Mouse (Mus musculus) macrophage (primary cell): Measurements from ENCODE around the gene Cmss1. TPM values are rescaled to one million over a fixed set of nuclear protein-coding genes. Genes with fewer than 3 reads are reported as not detected.

Experiments
- H3K27ac ChIP-seq: fragments of 350-480 bp; formaldehyde crosslinking; 2 replicates; pipeline ENCODE4 v1.9.0; 2021
- H3K36me3 ChIP-seq: fragments of 350-480 bp; formaldehyde crosslinking; 2 replicates; pipeline ENCODE4 v1.9.0; 2021; ENCODE audit errors: inconsistent target
- H3K4me3 ChIP-seq: fragments of 350-480 bp; formaldehyde crosslinking; 2 replicates; pipeline ENCODE4 v1.9.0; 2021; ENCODE audit errors: inconsistent target
- H3K79me2 ChIP-seq: fragments of 350-480 bp; formaldehyde crosslinking; 2 replicates; pipeline ENCODE4 v1.9.0; 2021; ENCODE audit errors: inconsistent target
- WGBS: methylation state at CpG from one replicate; pipeline ENCODE4 v1.1.7; 2026; ENCODE audit warnings: inconsistent platforms; ENCODE audit not compliant: missing documents; 5-methylcytosine and 5-hydroxymethylcytosine counted together
- polyA plus RNA-seq: library from polyadenylated mRNA; stranded (reverse); fragments of 250-400 nt; gene quantifications from 3 replicates; pipeline ENCODE4 v1.2.4, GENCODE M21; 2018; ENCODE audit warnings: inconsistent platforms

Cmss1 gene
- polyA plus RNA-seq, 1 experiment from 2014 or later, result 4.7 TPM

DNA sequence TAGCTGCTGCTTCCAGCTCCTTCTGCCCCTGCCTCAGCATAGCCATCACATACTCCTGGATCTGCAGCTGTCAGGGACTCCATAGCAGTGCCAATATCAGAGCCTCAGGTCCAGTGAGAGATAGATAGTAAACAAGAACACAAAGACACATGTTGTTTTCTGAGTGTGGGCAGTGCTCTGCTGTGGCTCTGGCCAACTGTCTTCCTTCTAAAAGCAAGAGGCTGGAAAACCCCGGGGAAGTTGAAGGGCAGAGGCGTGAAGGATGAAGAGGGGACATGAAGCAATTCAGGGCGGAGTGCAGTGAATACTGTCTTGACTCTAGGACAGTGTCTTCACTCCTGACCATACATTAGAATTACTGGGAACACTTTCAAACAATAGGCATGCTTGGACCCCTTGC is 151.1 kb downstream of the Cmss1 start:
- H3K36me3 ChIP-seq, result no peaks in the 10 kb centered on the region
- H3K4me3 ChIP-seq, result no peak overlapping the region
- no peak overlapping the region for H3K27ac ChIP-seq
- H3K79me2 ChIP-seq, result no peaks in the 10 kb centered on the region
- 90% methylated on average over 3 of the region's 3 CpGs for WGBS

DNA sequence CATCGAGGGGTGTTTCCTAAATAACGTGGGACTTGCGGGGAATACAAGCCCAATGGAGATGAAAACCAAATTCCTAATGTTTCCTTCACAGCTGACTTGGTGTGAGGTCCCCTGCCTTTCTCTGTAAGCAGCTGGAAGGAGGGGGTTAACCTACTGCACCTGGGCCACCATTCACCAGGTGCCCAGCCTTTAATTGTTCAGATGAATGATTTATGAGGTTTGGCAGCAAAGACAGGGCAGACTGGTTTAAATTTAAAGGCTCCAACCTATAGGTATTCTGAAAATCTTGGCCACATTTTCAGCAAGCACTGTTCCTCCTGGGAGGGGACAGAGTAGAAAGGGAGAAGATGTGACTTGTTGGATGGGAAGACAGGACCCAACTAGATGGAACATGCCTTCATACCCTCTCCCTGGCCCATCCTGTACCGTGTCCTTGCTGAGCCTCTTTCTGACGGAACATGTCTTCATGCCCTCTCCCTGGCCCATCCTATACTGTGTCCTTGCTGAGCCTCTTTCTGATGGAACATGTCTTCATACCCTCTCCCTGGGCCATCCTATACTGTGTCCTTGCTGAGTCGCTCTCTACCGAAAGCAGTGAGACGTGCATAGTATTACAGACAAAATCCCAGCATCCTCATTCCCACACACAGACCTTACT is 152.4 kb downstream of the Cmss1 start:
- Histone ChIP-seq H3K36me3 (no peaks in the 10 kb centered on the region), H3K27ac (no peak overlapping the region)
- WGBS, result 95% methylated on average over 7 of the region's 8 CpGs

DNA sequence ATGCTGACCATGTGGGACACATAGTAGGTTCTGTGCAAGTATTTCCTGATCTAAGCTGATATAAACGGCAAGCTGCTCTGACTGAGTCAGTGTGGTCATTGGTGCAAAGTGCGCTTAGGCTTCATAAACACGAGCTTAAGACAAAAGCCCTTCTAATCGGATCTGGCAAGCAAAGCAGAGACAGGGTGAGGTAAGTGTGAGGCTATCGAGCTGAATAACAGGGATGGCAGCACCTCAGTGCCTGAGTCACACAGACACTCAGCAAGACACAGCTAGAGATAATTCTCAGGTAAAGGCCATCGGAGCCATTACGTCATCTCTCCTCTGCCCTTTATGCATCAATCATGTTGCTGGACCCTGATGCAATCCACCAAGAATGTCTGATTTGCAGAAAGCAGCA is 153.7 kb downstream of the Cmss1 start:
- H3K79me2 ChIP-seq, result no peaks in the 10 kb centered on the region
- H3K27ac ChIP-seq, result no peak overlapping the region
- no peak overlapping the region for H3K4me3 ChIP-seq
- no peaks in the 10 kb centered on the region for H3K36me3 ChIP-seq
- WGBS, result 89% methylated on average over 7 of the region's 7 CpGs

More for the DNA sequence above, 152.4 kb downstream of the Cmss1 start:
- H3K4me3 ChIP-seq, result no peak overlapping the region
- H3K79me2 ChIP-seq, result no peaks in the 10 kb centered on the region

DNA sequence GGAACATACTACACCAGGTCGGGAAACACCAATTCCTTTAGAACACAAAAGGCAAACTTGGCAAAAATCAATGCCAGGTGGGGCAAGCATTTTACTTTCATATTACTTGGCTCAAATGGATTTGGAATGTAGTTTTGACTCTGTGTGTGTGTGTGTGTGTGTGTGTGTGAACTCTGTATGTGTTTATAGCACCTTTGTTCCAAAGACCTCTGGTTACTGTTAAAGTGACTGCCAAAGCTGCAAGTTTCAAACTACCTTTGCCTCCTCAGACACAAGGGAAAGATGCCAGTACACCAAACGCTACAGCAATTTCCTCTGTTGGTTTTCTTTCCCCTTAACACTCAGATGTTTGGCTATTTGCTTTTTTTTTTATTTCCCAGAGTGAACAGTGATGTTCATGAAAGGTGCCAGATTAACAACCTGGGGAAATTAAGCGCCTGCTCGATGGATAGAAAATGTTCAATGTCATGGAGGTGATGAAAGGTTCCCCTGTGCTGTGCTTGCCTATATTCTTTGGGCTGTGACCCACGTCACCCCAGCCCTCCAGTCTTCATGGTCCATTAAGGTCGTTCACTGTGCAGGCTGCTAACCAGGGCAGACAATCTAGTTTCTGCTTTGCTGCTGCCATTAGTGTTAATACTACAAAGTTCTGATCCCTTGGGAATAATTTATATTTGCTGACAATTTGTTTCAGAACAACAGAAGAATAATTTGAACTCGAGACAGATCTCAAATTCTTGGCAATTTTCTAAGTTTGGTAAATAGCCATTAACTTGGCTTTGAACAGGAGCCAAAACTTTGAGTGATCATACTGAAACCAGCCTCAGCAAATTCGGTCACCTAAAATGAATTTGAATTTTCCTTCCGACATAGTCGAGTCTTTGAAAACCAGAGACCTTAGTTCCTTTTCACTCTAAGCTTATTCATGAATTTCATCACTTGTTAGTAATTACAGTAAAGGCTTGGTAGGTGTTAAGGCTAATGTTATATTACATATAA is 161.3 kb downstream of the Cmss1 start:
- 82% methylated on average over 10 of the region's 10 CpGs for WGBS
- H3K27ac ChIP-seq, result no peak overlapping the region
- H3K36me3 ChIP-seq, result no peaks in the 10 kb centered on the region
- H3K79me2 ChIP-seq, result no peaks in the 10 kb centered on the region
- H3K4me3 ChIP-seq, result no peak overlapping the region

DNA sequence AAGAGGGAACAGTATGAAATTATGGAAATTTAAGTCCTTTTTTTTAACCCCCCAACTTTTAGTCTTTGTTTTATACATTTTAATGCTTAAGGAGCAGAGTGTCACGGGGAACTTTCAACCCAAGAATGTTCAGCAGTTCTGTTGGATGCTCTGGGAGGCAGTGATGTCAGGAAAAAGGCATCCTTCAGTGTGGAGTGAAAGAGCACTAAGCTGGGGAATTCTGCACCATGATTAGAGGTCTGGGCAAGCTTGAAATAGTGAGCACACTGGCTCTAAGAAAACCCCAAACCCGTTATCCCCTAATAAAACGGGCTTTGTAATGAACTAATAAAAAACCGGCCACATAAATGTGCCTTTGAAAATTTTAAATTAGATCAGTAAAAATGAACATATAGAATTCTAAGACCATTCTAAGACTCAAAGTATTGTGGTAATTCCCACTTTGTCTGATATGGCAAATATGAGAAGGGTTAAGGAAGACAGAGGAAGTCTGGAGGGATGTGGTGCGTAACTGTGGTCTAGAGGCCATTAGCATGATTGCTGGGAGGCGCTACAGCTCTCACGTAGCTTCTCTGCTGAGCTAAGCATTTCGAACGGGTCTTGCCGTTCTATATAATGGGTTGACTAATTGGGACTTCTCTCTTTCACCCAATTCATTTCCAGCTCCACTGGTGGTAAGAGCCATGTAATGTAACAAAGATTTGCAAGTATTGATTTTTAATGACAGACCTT is 165.8 kb downstream of the Cmss1 start:
- H3K4me3 ChIP-seq, result no peak overlapping the region
- 50% methylated on average over 10 of the region's 10 CpGs for WGBS
- no peak overlapping the region for H3K27ac ChIP-seq
- H3K79me2 ChIP-seq, result no peaks in the 10 kb centered on the region
- H3K36me3 ChIP-seq, result no peaks in the 10 kb centered on the region

DNA sequence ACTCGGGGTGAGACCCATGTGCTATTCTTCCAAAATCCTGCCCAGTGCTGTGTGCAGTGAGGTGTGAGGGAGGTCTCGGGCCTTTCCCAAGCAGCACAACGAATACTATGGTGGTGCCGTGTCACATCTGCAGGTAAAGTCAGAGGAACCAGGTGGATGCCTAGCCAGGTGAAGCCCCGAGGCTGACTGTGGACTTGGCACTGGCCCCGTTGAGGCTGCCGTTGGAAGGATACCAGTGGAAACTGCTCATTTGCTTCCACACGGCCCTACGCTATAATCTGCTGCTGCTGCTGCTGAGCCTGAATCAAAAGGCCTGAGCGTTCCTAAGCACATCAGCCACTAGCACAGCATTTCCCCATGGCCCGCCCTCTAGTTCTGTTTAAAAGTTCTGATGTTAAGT is 167.5 kb downstream of the Cmss1 start:
- H3K36me3 ChIP-seq, result no peaks in the 10 kb centered on the region

DNA sequence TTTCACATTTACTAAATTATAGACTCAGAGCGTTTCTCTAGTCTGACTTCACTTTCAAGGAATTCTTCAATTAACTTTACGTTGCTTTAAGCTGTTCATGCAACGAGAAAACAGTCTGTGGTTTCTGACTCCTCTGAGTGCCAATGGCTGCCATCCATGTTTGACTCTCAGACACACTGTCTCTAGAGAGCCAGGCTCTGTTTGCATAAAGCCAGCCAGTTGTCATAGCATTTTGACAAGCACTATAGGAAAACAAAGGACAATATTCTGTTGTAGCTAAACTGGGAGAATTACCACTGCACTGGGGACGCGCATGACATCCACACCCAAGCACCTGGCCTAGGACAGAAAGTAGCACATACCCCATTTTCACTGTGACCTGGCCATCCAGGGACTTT is 168.4 kb downstream of the Cmss1 start:
- 86% methylated on average over 5 of the region's 5 CpGs for WGBS
- Histone ChIP-seq H3K4me3 (no peak overlapping the region), H3K36me3 (no peaks in the 10 kb centered on the region), H3K27ac (no peak overlapping the region), H3K79me2 (no peaks in the 10 kb centered on the region)

More for the DNA sequence above, 167.5 kb downstream of the Cmss1 start:
- H3K4me3 ChIP-seq, result no peak overlapping the region
- no peaks in the 10 kb centered on the region for H3K79me2 ChIP-seq
- H3K27ac ChIP-seq, result no peak overlapping the region
- 97% methylated on average over 11 of the region's 11 CpGs for WGBS

DNA sequence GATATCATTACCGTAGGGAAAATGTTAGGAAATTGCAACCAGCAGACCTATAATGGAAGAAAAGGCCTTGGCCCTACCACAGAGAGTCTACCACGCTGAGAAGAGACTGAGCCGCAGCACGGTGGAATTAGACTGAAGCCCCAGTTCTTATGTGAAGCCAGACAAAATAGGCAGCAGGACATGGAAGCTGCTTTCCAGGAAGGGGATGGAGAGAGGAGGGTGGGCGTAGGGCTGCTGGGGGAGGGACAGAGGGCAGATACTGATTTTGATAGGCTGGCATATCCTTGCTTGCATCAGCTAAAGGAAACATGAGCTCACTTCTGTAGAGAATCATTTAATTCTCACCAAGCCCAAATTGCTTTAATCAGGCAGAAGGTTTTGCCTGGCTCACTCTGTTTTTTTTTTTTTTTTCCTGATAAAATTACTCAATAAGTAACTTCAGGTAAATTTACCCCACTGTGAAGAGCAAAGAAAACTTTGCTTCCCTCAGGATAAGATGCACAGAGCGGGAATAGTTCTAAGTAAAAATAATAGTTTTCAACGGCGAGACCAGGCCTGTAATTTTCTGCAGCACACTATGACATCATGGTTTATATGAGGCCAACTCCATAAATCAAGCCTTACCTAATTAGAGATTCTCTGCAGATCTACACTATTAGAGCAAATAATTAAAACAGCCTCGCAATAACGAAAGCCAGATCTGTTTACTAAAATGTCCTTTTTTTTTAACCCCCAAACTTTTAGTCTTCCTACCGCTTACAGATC is 169.0 kb downstream of the Cmss1 start:
- H3K27ac ChIP-seq, result no peak overlapping the region
- H3K79me2 ChIP-seq, result no peaks in the 10 kb centered on the region
- no peak overlapping the region for H3K4me3 ChIP-seq
- WGBS, result 97% methylated on average over 11 of the region's 11 CpGs
- no peaks in the 10 kb centered on the region for H3K36me3 ChIP-seq

DNA sequence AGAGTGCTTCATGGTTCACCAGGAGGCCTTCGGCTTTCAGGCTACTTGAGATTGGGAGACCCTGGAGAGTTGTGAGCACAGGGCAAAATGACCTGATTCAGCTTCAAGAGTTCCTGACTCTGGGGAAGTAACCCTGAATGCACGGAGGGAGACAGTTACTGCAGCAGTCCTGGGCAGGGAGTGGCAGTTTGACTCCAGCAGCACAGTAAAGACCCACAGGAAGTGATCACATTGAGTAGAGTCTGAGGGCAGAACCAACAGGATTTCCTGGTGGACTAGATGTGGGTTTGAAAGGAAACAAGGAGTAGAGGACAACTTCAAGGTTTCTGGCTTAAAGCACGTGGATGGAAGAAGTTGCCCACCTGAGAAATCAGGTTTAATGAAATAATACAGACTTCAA is 172.0 kb downstream of the Cmss1 start:
- H3K27ac ChIP-seq, result peak overlapping the region; percentile 16
- 14% methylated on average over 3 of the region's 3 CpGs for WGBS

DNA sequence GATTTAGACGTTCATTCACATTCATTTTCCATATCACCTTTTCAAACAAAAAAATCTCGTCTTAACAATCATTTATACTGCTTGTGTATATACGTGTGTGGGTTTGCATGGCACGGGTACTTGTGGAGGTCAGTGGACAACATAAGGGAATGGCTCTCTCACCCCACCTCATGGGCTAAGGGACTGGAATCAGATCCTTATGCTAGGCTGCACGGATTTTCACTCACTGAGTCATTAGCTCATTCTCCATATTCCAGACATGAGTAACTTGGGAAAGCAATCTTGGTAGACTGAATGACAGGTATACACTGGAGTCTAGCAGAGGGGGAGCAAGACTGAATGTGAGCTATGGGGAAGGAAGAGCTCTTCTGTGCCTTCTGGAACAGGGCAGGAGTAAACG is 173.0 kb downstream of the Cmss1 start:
- H3K79me2 ChIP-seq, result no peaks in the 10 kb centered on the region
- no peak overlapping the region for H3K27ac ChIP-seq
- no peaks in the 10 kb centered on the region for H3K36me3 ChIP-seq
- 96% methylated on average over 6 of the region's 6 CpGs for WGBS
- no peak overlapping the region for H3K4me3 ChIP-seq

More for the DNA sequence above, 172.0 kb downstream of the Cmss1 start:
- Histone ChIP-seq H3K36me3 (no peaks in the 10 kb centered on the region), H3K79me2 (no peaks in the 10 kb centered on the region), H3K4me3 (no peak overlapping the region)

DNA sequence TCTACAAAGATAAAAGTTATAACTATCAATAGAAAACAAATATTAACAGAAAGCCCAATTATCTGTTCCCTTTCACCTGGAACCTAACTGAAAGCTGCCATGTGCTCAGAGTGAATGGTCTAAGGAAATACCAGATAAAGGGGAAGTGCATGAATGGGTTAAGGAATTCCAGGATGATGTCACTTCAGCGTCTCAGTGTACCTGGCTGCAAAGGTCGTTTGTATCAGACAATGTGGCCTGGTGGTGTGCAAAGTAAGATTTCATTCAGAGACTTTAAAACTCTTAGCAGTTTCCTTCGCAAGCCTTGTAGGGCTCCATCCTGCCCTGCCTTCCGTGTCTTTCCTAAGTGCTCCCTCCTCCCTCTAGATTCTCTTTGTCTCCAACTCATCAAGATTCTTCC is 173.5 kb downstream of the Cmss1 start:
- WGBS, result 85% methylated on average over 4 of the region's 4 CpGs
- no peak overlapping the region for H3K4me3 ChIP-seq
- H3K27ac ChIP-seq, result no peak overlapping the region
- H3K36me3 ChIP-seq, result no peaks in the 10 kb centered on the region
- H3K79me2 ChIP-seq, result no peaks in the 10 kb centered on the region

DNA sequence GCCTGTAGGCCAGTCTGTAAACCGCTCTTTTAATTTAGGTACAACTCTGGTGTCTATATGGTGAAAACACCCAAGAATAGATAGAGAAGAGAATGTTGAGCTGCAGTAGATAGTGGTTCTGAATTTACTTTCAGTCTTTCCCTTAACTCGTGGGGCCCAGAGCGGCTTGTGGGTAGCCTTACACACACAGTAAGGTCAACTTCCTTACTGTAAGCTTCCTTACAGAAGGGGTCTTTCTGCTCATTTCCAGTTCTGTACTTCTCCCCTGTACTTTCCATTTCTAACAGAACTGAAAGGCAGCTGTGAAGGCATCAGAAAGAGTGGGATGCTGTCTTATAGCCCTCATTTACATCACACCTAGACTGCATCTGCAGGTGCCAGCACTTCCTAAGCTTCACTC is 175.4 kb downstream of the Cmss1 start:
- H3K79me2 ChIP-seq, result no peaks in the 10 kb centered on the region
- H3K36me3 ChIP-seq, result no peaks in the 10 kb centered on the region
- WGBS, result 58% methylated on average over 3 of the region's 3 CpGs
- no peak overlapping the region for H3K4me3 ChIP-seq
- H3K27ac ChIP-seq, result no peak overlapping the region

DNA sequence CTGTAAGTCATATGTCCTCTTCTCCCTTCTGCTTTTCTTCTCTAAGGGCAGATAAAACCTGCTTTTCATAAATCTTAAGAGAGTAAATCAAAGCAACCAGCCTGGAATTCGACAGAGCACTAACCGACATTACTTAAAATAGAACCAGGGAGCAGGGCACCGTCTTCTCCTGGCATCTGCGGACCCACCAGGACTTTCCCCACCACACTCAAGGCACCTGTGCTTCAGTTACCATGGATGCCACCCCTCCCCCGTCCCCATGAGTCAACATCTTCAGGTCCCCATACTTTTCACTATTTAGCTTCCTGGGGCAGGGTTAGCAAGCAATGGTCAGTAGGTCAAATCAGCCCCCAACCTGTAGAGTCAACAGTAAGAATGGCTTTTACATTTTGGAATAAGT is 177.7 kb downstream of the Cmss1 start:
- no peaks in the 10 kb centered on the region for H3K79me2 ChIP-seq
- H3K27ac ChIP-seq, result no peak overlapping the region
- no peak overlapping the region for H3K4me3 ChIP-seq
- H3K36me3 ChIP-seq, result no peaks in the 10 kb centered on the region
- 91% methylated on average over 5 of the region's 5 CpGs for WGBS
